17 mouse cellular contexts compared by ENCODE assay signal in the genomic region with DNA sequence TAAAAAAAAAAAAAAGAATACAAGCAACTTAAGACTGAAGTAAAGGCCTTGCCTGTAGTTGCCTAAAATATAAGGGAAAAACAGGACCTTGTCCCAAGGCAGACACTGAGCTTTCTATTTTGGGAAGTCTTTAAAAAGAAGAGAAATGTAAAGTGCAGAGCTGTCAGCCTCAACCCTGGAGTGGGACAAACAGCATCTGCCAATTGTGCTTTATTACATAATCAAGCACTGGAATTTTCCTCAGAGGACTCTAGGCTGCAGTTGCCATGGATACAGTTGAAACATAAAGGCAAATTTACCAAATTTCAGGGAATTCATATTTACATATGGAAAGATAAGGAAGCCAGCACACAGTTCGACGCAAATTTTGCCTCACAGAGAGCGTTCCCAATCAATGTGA.
DNase-seq lines count a peak whose midpoint lies in the region; ATAC-seq and TF ChIP-seq lines count a peak whose summit lies in the region.
"Had no signal": no experiment of that assay in that cellular context is flagged by ENCODE, and none has a peak within 500 bp of the region (broad histone marks: within the 10 kb centered on the region; RNA-seq: fewer than 3 reads in every experiment).

No protein-coding gene starts in this region.

- H3K4me2 ChIP-seq in heart, postnatal 0 days (ENCODE audit: low read depth, low read length): no peak overlapping the region
- no peak overlapping the region for H3K4me2 ChIP-seq in midbrain, embryonic 14.5 days (ENCODE audit: low read length)
- no peak overlapping the region for H3K4me2 ChIP-seq in midbrain, embryonic 13.5 days (replicated peaks)
- H3K4me2 ChIP-seq: embryonic facial prominence, embryonic 15.5 days; heart, embryonic 15.5 days; liver, embryonic 11.5 days had no signal

- intact Hi-C loops in heart, postnatal 14 days (cut with DNase I): no loop called here

- no peaks in the 10 kb centered on the region for H3K27me3 ChIP-seq in heart, postnatal 0 days (ENCODE audit: control insufficient read depth, insufficient read depth, low read length)
- H3K27me3 ChIP-seq in midbrain, embryonic 14.5 days (ENCODE audit: control insufficient read depth, insufficient read depth, low read length): no peaks in the 10 kb centered on the region
- no peaks in the 10 kb centered on the region for H3K27me3 ChIP-seq in midbrain, embryonic 13.5 days
- H3K27me3 ChIP-seq: embryonic facial prominence, embryonic 15.5 days; heart, embryonic 15.5 days had no signal

- H3K36me3 ChIP-seq in heart, postnatal 0 days (replicated peaks; ENCODE audit: control insufficient read depth, insufficient read depth, low read length): no peaks in the 10 kb centered on the region
- H3K36me3 ChIP-seq in midbrain, embryonic 14.5 days (ENCODE audit: control insufficient read depth, insufficient read depth, low read length): no peaks in the 10 kb centered on the region
- no peaks in the 10 kb centered on the region for H3K36me3 ChIP-seq in midbrain, embryonic 13.5 days
- H3K36me3 ChIP-seq: embryonic facial prominence, embryonic 15.5 days; G1E; heart, embryonic 15.5 days had no signal

- DNase-seq in heart, postnatal 0 days (ENCODE audit: low spot score): peak; percentile 6
- DNase-seq in heart, postnatal 14 days: no peak
- peak; percentile 31 for DNase-seq in midbrain, embryonic 14.5 days
- DNase-seq in layer of hippocampus, adult 9-11 months: peak; percentile 62
- DNase-seq in right cerebral cortex, postnatal 14 days: peak; percentile 3
- DNase-seq in B cell, adult 2 months: no peak
- no peak for DNase-seq in gastrocnemius, adult 18-20 months (ENCODE audit: low spot score)
- DNase-seq: adrenal gland, postnatal 10 days; kidney, adult 9 months had no signal

- H3K4me3 ChIP-seq in heart, postnatal 0 days (ENCODE audit: low read depth, low read length): no peak overlapping the region
- no peak overlapping the region for H3K4me3 ChIP-seq in midbrain, embryonic 14.5 days (replicated peaks; ENCODE audit: low read depth, low read length)
- H3K4me3 ChIP-seq in midbrain, embryonic 13.5 days (replicated peaks): no peak overlapping the region
- H3K4me3 ChIP-seq: embryonic facial prominence, embryonic 15.5 days; heart, embryonic 15.5 days had no signal

- no peaks in the 10 kb centered on the region for H3K4me1 ChIP-seq in heart, postnatal 0 days (ENCODE audit: control insufficient read depth, insufficient read depth)
- no peaks in the 10 kb centered on the region for H3K4me1 ChIP-seq in midbrain, embryonic 14.5 days (ENCODE audit: control insufficient read depth, insufficient read depth, low read length)
- H3K4me1 ChIP-seq in midbrain, embryonic 13.5 days (replicated peaks): no peaks in the 10 kb centered on the region
- H3K4me1 ChIP-seq: embryonic facial prominence, embryonic 15.5 days; heart, embryonic 15.5 days had no signal

- no peak overlapping the region for H3K27ac ChIP-seq in heart, postnatal 0 days (ENCODE audit: low read depth)
- no peak overlapping the region for H3K27ac ChIP-seq in midbrain, embryonic 14.5 days (replicated peaks; ENCODE audit: low read depth, low read length)
- no peak overlapping the region for H3K27ac ChIP-seq in midbrain, embryonic 13.5 days
- H3K27ac ChIP-seq: embryonic facial prominence, embryonic 15.5 days; heart, embryonic 15.5 days; macrophage had no signal

- no peak for TF ChIP-seq CTCF in heart, postnatal 0 days (IDR thresholded peaks at IDR 0.05; ENCODE audit: low read depth)

- no peaks in the 10 kb centered on the region for H3K9me3 ChIP-seq in heart, postnatal 0 days (replicated peaks; ENCODE audit: control insufficient read depth, low read length)
- H3K9me3 ChIP-seq in midbrain, embryonic 14.5 days (ENCODE audit: control insufficient read depth, low read length): no peaks in the 10 kb centered on the region
- H3K9me3 ChIP-seq in midbrain, embryonic 13.5 days: no peaks in the 10 kb centered on the region
- H3K9me3 ChIP-seq: embryonic facial prominence, embryonic 15.5 days; G1E; heart, embryonic 15.5 days had no signal

- ATAC-seq in heart, postnatal 0 days (ENCODE audit: insufficient read depth, low read depth): no peak
- ATAC-seq in midbrain, embryonic 14.5 days (ENCODE audit: low FRiP score, low TSS enrichment): no peak
- no peak for ATAC-seq in midbrain, embryonic 13.5 days
- ATAC-seq: forebrain, embryonic 16.5 days; hindbrain, embryonic 16.5 days had no signal

- WGBS in heart, postnatal 0 days: 67% methylated on average over 3 of the region's 3 CpGs
- 77% methylated on average over 3 of the region's 3 CpGs for WGBS in midbrain, embryonic 14.5 days
- WGBS in midbrain, embryonic 13.5 days: 81% methylated on average over 3 of the region's 3 CpGs

- TF ChIP-seq EP300 in heart, postnatal 0 days (IDR thresholded peaks at IDR 0.05; ENCODE audit: low read depth): no peak

- H3K9ac ChIP-seq in heart, postnatal 0 days (replicated peaks; ENCODE audit: low read depth, low read length): no peak overlapping the region
- H3K9ac ChIP-seq in midbrain, embryonic 14.5 days (replicated peaks; ENCODE audit: low read length): no peak overlapping the region
- H3K9ac ChIP-seq in midbrain, embryonic 13.5 days (replicated peaks): no peak overlapping the region
- H3K9ac ChIP-seq: embryonic facial prominence, embryonic 15.5 days; heart, embryonic 15.5 days had no signal

Comparison
In these comparisons a context has a peak if more than half of its experiments do, and no peak if none do; other contexts are left out.
1. DNase-seq: peak in heart, postnatal 0 days (single experiment), midbrain, embryonic 14.5 days (single experiment), layer of hippocampus, adult 9-11 months (single experiment) and right cerebral cortex, postnatal 14 days (single experiment); none in heart, postnatal 14 days (0 of 2), B cell, adult 2 months (0 of 2) and gastrocnemius, adult 18-20 months (single experiment).